Mouse (Mus musculus) spleen, adult 2 months (tissue): ENCODE measurements around the gene Tnfrsf1b. TPM values are rescaled to one million over a fixed set of nuclear protein-coding genes. Genes with fewer than 3 reads are reported as not detected.

Experiments used
- DNase-seq, 2 experiments: peaks; one replicate each; pipeline versions ENCODE4 v3.0.0 to v3.0.0-alpha.2; 2012 to 2021; ENCODE audit warnings: low spot score in 2 of 2, low read depth in 1 of 2
- H3K27ac ChIP-seq: fragments of 200-500 bp; 2 replicates; pipeline ENCODE4 v1.5.1; 2012; ENCODE audit warnings: low read length, inconsistent platforms; ENCODE audit not compliant: insufficient read depth
- H3K27me3 ChIP-seq: fragments of 200-500 bp; 2 replicates; pipeline ENCODE4 v1.6.1; 2012; ENCODE audit warnings: mild to moderate bottlenecking, moderate library complexity, low read length, inconsistent platforms; ENCODE audit not compliant: control insufficient read depth, insufficient read depth
- H3K36me3 ChIP-seq: fragments of 200-500 bp; 2 replicates; pipeline ENCODE4 v1.6.1; 2012; ENCODE audit warnings: mild to moderate bottlenecking, low read length, inconsistent platforms; ENCODE audit not compliant: control insufficient read depth, insufficient read depth
- H3K4me1 ChIP-seq: fragments of 200-500 bp; 2 replicates; pipeline ENCODE4 v1.6.1; 2011; ENCODE audit warnings: inconsistent platforms; ENCODE audit not compliant: control insufficient read depth, insufficient read depth, insufficient read length
- H3K4me3 ChIP-seq: fragments of 200-500 bp; 2 replicates; pipeline ENCODE4 v1.5.1; 2011; ENCODE audit warnings: mild to moderate bottlenecking, inconsistent platforms; ENCODE audit not compliant: insufficient read depth, insufficient read length; ENCODE audit errors: extremely low read depth
- CTCF ChIP-seq: fragments of 200-500 bp; IDR thresholded peaks from 2 replicates; pipeline ENCODE4 v1.5.1; 2011; ENCODE audit warnings: mild to moderate bottlenecking, inconsistent platforms; ENCODE audit not compliant: insufficient read depth, insufficient read length, insufficient replicate concordance; ENCODE audit errors: extremely low read depth
- POLR2A ChIP-seq: fragments of 200-500 bp; IDR thresholded peaks from 2 replicates; pipeline ENCODE4 v1.6.1; 2011; ENCODE audit warnings: low read depth, low read length, inconsistent platforms
- WGBS: fragments of 180-500 bp; shearing (Covaris S2); methylation state at CpG from one replicate; pipeline ENCODE4 v1.1.7; 2018; 5-methylcytosine and 5-hydroxymethylcytosine counted together
- polyA plus RNA-seq: library from polyadenylated mRNA; depleted of rRNA; stranded (reverse); fragments of >200 nt; gene quantifications from 2 replicates; pipeline ENCODE4 v1.2.3, GENCODE M21; 2012

The Tnfrsf1b gene
- polyA plus RNA-seq, 1 experiment: 45.9 TPM

DNA sequence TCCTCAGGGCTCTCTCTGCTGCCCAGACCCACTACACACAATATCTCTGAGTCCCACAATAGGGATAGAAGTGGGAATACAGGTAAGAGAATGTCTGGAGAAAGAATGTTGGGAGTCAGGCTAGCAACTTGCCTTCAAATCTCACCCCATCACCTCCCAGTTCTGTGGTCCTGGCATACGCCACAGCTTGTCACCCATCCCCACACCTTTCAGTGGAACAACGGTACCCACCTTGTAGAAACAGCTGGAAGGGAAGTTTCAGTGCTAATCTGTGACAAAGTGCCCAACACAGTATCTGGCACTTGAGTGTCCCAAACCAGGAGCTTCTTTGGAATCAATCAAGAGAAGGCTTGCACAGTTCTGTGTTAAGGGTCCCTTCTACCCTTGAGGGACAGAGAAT, 2.0 kb downstream of the Tnfrsf1b start:
- no peak for DNase-seq
- no peaks in the 10 kb centered on the region for H3K27me3 ChIP-seq
- 81% methylated on average over 2 of the region's 2 CpGs for WGBS
- no peak overlapping the region for H3K27ac ChIP-seq
- no peak overlapping the region for H3K4me3 ChIP-seq
- TF ChIP-seq POLR2A (no peak), CTCF (no peak)
- no peaks in the 10 kb centered on the region for H3K36me3 ChIP-seq
- peaks cover 33% of the 10 kb centered on the region for H3K4me1 ChIP-seq

DNA sequence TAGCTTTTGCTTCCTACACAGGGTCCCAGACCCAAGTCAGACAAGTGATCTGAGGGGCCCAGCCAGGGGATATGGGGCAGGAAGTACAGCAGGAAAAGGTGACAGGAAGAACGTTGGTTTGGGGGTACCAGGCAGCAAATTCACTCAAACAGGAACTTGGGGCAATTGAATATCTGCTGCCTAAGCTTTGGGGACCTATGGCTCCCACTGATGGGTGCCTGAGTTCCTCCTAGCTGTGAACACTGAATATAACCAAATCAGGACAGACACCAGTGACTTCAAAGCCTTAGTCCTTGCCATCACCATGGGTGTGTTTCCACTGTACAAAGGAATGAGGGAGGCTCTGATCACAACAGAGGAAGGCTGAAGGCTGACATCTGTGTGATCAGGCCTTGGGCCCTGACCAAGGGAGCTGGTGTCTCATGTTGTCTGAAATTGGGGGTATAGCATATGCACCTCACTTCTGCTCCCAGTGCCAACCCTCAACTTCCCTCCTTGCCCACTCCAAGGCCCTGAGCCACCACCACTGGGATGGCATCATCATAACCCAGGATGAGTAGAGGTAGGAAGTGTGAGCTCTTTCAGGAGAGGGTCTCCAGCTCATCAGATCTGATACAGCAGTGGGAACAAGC, 3.8 kb downstream of the Tnfrsf1b start:
- H3K36me3 ChIP-seq: no peaks in the 10 kb centered on the region
- H3K27ac ChIP-seq: peak overlapping the region; percentile 6
- H3K4me1 ChIP-seq: peaks cover 41% of the 10 kb centered on the region
- TF ChIP-seq CTCF (no peak), POLR2A (no peak)
- WGBS: 0% methylated on average over 1 of the region's 1 CpGs
- no peaks in the 10 kb centered on the region for H3K27me3 ChIP-seq
- H3K4me3 ChIP-seq: no peak overlapping the region
- no peak for DNase-seq

DNA sequence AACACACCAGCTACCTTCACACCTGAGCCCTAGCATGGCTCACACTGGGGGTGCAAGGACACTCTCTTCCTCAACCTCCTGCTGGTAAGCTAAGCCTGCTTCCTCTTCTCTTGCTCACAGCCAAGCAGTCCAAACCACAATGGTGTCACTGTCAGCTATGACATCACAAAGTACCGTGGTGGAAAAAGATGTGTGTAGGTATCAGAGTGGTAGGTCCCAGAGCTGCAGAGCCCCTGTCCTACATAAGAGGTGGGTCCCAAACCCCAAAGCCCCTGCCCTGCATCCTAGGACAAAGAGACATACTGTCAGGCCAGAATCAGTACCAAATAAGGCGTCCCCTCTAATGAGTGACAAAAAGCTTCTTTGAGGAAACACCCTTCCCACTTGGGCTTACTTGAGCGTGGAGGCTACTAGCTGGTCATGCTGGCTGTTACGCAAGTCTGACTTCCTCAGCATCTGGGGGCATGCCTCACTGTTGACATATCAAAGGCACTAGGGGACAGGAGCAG, 5.9 kb downstream of the Tnfrsf1b start:
- Histone ChIP-seq H3K4me3 (no peak overlapping the region), H3K27ac (peak overlapping the region; percentile 83), H3K27me3 (no peaks in the 10 kb centered on the region), H3K4me1 (peaks cover 51% of the 10 kb centered on the region), H3K36me3 (no peaks in the 10 kb centered on the region)
- peak; percentile 62 to 91 for DNase-seq
- WGBS: 10% methylated on average over 4 of the region's 4 CpGs
- no peak for TF ChIP-seq CTCF
- no peak for TF ChIP-seq POLR2A

DNA sequence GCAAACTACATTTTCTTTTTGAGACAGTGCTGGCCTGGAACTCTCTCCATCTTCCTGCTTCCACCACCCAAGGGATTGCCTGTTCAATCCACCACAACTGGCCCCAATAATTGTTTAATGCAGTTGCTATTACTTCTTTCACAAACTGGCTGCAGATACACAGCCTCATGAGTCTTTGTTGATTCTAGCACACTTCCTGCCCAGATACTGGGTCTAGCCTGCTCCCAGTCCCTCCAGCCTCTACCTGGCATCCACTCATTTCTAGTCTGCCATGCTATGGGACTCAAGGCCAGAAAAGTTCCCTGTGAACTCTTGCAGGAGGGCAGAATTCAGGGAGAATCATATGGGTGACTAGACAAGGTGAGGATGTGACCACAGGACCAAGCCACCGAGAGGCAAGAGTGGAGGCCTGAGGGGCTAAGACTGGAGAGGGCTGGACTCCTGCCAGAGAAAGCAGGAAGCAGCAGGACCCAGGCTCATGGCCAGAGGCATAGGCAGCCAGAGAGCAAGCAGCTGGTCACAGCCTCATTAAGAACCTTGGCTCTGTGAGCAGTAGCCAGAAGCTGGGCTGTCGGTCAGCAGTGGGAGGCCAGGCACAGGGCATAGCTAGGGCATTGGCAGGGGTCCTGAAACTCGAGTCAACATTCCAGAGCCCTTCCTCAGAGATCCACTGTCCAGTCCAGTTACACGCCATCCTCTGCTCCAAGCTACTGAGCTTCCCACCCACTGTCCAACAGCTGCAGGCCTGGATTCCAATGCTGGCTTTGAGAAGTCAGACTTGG, 7.4 kb downstream of the Tnfrsf1b start:
- H3K36me3 ChIP-seq: no peaks in the 10 kb centered on the region
- DNase-seq: no peak
- H3K27ac ChIP-seq: peak overlapping the region; percentile 83
- no peaks in the 10 kb centered on the region for H3K27me3 ChIP-seq
- no peak overlapping the region for H3K4me3 ChIP-seq
- H3K4me1 ChIP-seq: peaks cover 50% of the 10 kb centered on the region
- TF ChIP-seq CTCF: no peak
- no peak for TF ChIP-seq POLR2A
- 57% methylated on average over 4 of the region's 4 CpGs for WGBS

DNA sequence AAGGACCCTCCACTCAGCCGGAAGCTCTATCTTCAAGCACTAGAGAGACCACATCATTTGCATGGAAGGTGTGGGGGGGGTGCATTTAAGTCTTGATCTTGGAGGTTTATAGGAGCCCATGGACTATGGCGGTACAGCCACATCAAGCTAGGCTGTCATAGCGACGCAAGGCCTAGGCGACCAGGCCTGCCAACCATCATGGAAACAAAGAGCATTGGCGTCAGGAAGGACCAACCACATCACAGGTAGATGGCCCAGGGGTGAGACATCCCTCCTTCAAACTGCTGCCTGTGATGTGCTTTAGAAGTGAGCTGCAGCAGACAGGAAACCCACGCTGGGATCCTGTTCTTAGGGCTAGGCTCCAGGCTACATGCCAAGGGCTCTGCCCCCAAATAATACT, 10.6 kb downstream of the Tnfrsf1b start:
- peaks cover 50% of the 10 kb centered on the region for H3K4me1 ChIP-seq
- 26% methylated on average over 7 of the region's 7 CpGs for WGBS
- DNase-seq: peak in 1 of 2 experiments; percentile 72
- TF ChIP-seq POLR2A (no peak), CTCF (no peak)
- no peak overlapping the region for H3K4me3 ChIP-seq
- H3K36me3 ChIP-seq: no peaks in the 10 kb centered on the region
- no peaks in the 10 kb centered on the region for H3K27me3 ChIP-seq
- H3K27ac ChIP-seq: peak overlapping the region; percentile 41; the same call in 1 of the 2 replicates

DNA sequence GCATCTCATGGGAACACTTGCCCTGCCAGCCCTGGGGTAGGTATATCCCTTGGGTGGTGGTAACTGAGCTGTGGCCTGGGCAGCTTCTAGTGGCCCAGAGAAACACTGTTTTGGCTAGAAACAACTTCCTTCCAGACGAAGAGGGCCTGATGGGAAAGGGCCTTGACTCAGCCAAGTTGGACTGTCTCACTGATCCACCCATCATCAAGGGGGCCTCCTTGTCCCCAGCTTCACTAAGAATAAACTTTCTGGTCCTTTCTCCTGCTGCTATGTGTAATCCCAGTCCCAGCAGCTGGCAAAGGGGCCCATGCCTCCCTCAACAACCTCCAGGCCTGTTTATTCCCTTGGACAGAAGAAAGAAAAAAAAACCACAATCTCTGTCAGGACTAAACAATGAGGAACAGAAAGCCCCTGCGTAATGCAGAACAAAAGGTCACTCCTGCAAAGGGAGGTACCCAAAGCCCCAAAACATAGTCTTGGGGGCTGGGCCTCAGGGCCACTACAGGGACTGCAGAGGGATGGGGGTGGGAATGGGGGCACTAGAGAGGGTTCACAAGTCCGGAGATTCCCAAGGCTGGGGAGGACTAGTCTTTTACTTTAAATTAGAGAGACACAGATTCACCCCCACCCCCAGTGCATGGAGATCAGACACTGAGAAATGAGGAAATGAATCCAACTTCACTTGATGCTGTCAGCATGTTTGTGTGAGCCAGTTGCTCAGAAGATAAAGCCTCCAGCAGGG, 13.0 kb downstream of the Tnfrsf1b start:
- no peak for TF ChIP-seq CTCF
- TF ChIP-seq POLR2A: no peak
- Histone ChIP-seq H3K27me3 (no peaks in the 10 kb centered on the region), H3K27ac (peak overlapping the region; percentile 80), H3K4me3 (no peak overlapping the region), H3K4me1 (peaks cover 44% of the 10 kb centered on the region; the same call in 1 of the 2 replicates), H3K36me3 (no peaks in the 10 kb centered on the region)
- DNase-seq: no peak
- WGBS: 26% methylated on average over 3 of the region's 3 CpGs
